Mouse (Mus musculus): ENCODE measurements around the gene Rexo1. TPM values are rescaled to one million over a fixed set of nuclear protein-coding genes. Genes with fewer than 3 reads are reported as not detected.

The Rexo1 gene
- polyA plus RNA-seq, 1 experiment from 2014 or later: 17.7 TPM

DNA sequence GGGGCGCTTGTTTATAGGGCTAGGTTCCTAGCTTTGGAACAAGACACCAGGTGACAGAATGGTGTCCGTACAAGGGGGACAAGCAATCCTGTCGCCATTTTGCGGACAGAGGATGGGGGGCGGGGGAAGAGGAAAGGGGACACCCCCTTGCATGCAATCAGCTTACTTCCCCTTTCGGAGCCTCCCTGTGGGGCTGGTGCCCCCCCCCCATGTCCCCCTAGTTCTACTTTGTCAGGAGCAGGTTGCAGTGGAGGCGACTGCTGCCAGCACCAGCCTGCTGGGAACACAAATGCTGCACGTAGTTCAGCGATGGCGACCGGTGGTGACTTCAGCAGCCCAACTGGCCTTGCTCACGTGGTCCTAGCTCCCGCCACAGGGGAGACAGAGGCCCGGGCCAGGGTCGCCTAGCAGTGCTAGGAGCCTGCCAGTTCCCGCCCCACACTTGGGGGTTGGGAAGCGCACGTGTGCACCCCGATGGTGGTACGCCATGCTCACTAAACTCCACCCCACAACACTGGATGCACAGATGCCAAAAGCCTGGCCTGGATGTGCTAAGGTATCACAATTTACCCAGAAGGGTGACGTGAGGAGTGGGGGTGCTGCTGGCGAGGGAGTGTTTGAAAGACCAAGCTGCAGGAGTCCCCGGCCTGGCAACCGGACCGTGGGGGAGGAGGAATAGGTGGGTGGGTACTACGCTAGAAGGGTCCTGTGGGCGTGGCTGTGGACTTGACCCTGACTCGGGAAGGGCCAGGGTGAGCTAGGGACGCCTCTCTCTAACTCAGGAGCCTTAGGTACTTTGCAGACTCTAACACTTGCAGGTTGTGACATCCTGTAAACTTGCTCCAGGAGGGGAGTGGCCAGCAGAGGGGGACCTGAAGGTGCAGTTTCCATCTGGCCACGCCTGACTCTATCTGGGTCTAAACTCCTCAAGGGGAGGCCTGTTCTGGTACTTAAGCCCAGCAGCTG is 9.8 kb upstream of the Rexo1 start:
- Histone ChIP-seq H3K4me3 (peak overlapping the region; percentile 36), H3K9ac (peak overlapping the region; percentile 77), H3K4me2 (peak overlapping the region; percentile 59), H3K9me3 (no peaks in the 10 kb centered on the region), H3K27ac (replicated peaks) (peak overlapping the region; percentile 58), H3K4me1 (peaks cover 77% of the 10 kb centered on the region), H3K27me3 (replicated peaks) (no peaks in the 10 kb centered on the region), H3K36me3 (peaks cover 16% of the 10 kb centered on the region)
- ATAC-seq (ENCODE audit: extremely low read depth, insufficient number of reproducible peaks, low FRiP score, low TSS enrichment): no peak
- 22% methylated on average over 30 of the region's 30 CpGs for WGBS

DNA sequence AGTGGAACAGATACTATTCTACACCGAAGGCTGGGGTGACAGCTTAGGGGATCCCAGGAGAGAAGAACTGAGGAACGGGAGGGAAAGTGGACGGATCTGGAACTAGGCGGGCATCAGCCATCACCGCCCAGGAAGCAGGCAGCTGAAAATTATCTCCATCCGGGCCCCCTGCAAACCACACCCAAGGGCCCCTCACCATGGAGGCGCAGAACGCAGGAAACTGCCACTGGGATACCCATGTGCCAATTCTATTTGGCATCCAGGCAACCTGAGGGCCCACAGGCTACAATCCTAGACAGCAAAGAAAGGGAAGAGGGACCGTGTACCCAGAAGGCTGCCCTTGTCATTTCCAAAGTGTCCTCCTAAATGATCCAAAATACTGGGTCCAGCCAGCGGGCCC is 9.1 kb upstream of the Rexo1 start:
- H3K9ac ChIP-seq: peak overlapping the region; percentile 77
- H3K36me3 ChIP-seq: peaks cover 20% of the 10 kb centered on the region
- peak overlapping the region; percentile 36 for H3K4me3 ChIP-seq
- peaks cover 71% of the 10 kb centered on the region for H3K4me1 ChIP-seq
- H3K9me3 ChIP-seq: no peaks in the 10 kb centered on the region
- H3K27me3 ChIP-seq (replicated peaks): no peaks in the 10 kb centered on the region
- WGBS: 78% methylated on average over 10 of the region's 10 CpGs
- peak overlapping the region; percentile 59 for H3K4me2 ChIP-seq
- ATAC-seq (ENCODE audit: extremely low read depth, insufficient number of reproducible peaks, low FRiP score, low TSS enrichment): no peak
- H3K27ac ChIP-seq (replicated peaks): no peak overlapping the region

DNA sequence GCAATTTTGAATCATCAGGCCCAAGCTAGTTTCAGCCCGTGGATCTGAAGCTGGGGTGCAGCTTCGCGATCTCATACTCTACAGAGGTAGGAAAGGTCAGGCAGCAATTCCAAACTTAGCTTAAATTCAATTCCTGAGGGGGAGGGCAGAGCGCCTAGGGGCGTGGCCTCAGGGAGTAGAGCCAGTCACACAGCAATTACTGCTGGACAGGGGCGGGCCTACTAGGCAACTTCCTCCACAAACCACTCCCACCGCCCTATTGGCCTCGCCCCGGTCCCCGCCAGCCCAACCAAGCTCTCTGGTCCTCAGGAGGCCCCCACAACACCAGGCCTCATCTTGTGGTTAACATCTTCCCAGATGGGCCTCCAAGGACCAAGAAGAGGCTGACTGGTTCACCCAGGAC is 8.3 kb upstream of the Rexo1 start:
- H3K4me2 ChIP-seq: peak overlapping the region; percentile 59
- peak overlapping the region; percentile 77 for H3K9ac ChIP-seq
- peaks cover 63% of the 10 kb centered on the region for H3K4me1 ChIP-seq
- H3K4me3 ChIP-seq: peak overlapping the region; percentile 36
- 30% methylated on average over 10 of the region's 10 CpGs for WGBS
- H3K27ac ChIP-seq (replicated peaks): no peak overlapping the region
- peaks cover 20% of the 10 kb centered on the region for H3K36me3 ChIP-seq
- no peaks in the 10 kb centered on the region for H3K9me3 ChIP-seq
- ATAC-seq (ENCODE audit: extremely low read depth, insufficient number of reproducible peaks, low FRiP score, low TSS enrichment): no peak; the same call in 1 of the 2 replicates
- H3K27me3 ChIP-seq (replicated peaks): no peaks in the 10 kb centered on the region

DNA sequence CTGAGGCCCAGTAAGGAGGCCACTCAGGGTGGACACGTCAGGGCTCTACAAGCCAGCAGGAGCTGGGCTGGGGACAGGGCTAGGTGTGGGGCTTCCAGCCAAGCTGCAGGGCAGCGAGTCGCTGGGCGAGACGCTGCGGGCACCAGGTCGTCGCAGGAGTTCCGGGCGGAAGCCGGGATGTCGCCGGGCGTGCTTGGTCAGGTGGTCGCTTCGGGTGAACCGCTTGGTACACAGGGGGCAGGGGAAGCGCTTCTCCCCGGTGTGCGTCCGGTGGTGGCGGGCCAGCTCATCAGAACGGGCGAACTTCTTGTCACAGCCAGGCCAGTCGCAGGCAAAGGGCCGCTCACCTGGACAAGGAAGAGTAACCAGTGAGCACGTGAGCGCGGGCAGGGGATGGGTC is 7.5 kb upstream of the Rexo1 start:
- H3K27ac ChIP-seq (replicated peaks): no peak overlapping the region
- no peaks in the 10 kb centered on the region for H3K9me3 ChIP-seq
- H3K36me3 ChIP-seq: peaks cover 20% of the 10 kb centered on the region
- no peak overlapping the region for H3K4me2 ChIP-seq
- no peak overlapping the region for H3K4me3 ChIP-seq
- H3K9ac ChIP-seq: no peak overlapping the region
- H3K4me1 ChIP-seq: peaks cover 55% of the 10 kb centered on the region
- no peak for ATAC-seq (ENCODE audit: extremely low read depth, insufficient number of reproducible peaks, low FRiP score, low TSS enrichment)
- 93% methylated on average over 29 of the region's 29 CpGs for WGBS
- no peaks in the 10 kb centered on the region for H3K27me3 ChIP-seq (replicated peaks)

DNA sequence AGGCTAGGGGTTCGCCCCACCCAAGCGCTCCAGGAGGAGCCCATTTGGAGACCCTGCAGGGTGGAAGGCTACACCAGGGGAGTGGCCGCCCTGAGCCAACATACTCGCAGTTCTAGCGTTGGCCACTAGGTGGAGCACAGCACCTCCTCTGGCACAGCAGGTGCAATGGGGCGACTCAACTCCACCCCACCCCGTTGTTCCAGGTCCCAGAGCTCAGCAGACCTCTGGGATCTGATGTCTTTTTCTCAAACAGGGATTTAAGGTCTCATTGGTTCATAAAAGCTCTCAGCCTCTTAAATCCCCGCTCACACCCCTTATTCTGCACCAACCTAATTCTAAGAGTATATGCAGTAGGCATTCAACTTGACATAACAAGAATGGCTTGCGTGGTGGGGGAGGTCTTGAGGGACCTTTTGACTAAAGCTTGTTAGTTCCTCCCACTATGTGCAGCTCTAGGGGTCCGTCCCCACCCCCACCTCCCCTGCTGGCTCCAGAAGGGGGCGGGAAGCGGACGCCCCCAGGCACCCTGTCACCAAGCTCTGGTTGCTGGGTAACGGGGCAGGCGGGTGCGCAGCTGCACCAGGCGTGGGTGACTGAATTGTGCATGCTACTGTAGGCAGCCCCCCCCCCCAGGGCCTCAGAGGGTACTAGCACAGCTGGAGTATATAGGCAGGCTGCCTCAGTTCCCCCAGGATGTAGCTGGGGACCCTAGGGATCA is 5.2 kb upstream of the Rexo1 start:
- peaks cover 20% of the 10 kb centered on the region for H3K36me3 ChIP-seq
- H3K9me3 ChIP-seq: no peaks in the 10 kb centered on the region
- H3K27me3 ChIP-seq (replicated peaks): no peaks in the 10 kb centered on the region
- H3K27ac ChIP-seq (replicated peaks): no peak overlapping the region
- H3K4me2 ChIP-seq: no peak overlapping the region
- ATAC-seq (ENCODE audit: extremely low read depth, insufficient number of reproducible peaks, low FRiP score, low TSS enrichment): no peak
- H3K4me1 ChIP-seq: peaks cover 36% of the 10 kb centered on the region
- H3K9ac ChIP-seq: peak overlapping the region; percentile 14; the same call in 1 of the 2 replicates
- 25% methylated on average over 17 of the region's 17 CpGs for WGBS
- no peak overlapping the region for H3K4me3 ChIP-seq

DNA sequence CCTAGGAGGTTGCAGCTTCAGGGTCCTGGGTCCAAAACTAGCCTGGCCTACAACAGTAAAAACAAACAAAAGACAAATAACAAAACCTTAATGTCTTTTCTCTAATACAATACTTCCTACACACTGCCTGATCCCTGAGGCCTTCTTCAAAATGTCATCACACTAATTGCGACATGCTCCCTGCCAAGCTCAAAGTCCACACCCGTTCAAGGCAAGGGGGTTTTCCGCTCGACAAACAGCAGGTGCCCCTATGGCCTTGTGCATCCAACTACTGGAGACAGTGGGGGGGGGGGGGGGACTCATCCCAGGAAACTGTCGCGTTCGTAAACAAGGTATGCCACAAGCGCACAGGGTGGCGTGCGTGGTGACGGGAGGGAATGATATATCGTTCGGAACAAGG is 739 bp downstream of the Rexo1 start:
- H3K27ac ChIP-seq (replicated peaks): 0 out of 2 replicates have a peak overlapping the region, but pooled peaks have one; percentile 91
- peaks cover 2% of the 10 kb centered on the region; the same call in 1 of the 2 replicates for H3K36me3 ChIP-seq
- H3K4me3 ChIP-seq: peak overlapping the region; percentile 100
- H3K4me2 ChIP-seq: peak overlapping the region; percentile 96
- no peaks in the 10 kb centered on the region for H3K27me3 ChIP-seq (replicated peaks)
- peaks cover 46% of the 10 kb centered on the region for H3K4me1 ChIP-seq
- no peaks in the 10 kb centered on the region for H3K9me3 ChIP-seq
- H3K9ac ChIP-seq: peak overlapping the region; percentile 91
- no peak for ATAC-seq (ENCODE audit: extremely low read depth, insufficient number of reproducible peaks, low FRiP score, low TSS enrichment)
- WGBS: 1% methylated on average over 13 of the region's 13 CpGs

DNA sequence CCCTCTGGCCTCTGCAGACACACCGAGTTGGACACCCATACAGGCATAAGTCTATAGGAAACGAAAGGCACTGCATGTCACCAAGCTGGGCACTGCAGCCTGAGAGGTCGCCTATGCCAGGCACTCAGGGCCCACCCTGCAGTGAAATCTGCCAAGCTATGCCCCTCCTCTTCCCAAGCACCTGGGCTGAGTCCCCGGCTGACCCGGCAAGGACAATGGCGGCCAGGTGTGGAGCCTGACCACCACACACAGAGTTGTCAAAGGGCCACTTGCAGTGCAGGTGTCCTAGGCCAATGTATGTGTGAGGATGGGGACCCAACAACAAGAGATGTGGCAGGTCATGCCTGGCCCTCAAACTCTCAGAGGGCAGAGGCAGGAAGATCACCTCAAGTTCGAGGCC is 1.9 kb downstream of the Rexo1 start:
- Histone ChIP-seq H3K9ac (0 out of 2 replicates have a peak overlapping the region, but pooled peaks have one; percentile 28), H3K4me2 (peak overlapping the region; percentile 96; the same call in 1 of the 2 replicates), H3K36me3 (no peaks in the 10 kb centered on the region), H3K27me3 (replicated peaks) (no peaks in the 10 kb centered on the region), H3K9me3 (no peaks in the 10 kb centered on the region), H3K4me1 (peaks cover 52% of the 10 kb centered on the region), H3K27ac (replicated peaks) (no peak overlapping the region), H3K4me3 (no peak overlapping the region)
- WGBS: 92% methylated on average over 7 of the region's 7 CpGs
- ATAC-seq (ENCODE audit: extremely low read depth, insufficient number of reproducible peaks, low FRiP score, low TSS enrichment): no peak

DNA sequence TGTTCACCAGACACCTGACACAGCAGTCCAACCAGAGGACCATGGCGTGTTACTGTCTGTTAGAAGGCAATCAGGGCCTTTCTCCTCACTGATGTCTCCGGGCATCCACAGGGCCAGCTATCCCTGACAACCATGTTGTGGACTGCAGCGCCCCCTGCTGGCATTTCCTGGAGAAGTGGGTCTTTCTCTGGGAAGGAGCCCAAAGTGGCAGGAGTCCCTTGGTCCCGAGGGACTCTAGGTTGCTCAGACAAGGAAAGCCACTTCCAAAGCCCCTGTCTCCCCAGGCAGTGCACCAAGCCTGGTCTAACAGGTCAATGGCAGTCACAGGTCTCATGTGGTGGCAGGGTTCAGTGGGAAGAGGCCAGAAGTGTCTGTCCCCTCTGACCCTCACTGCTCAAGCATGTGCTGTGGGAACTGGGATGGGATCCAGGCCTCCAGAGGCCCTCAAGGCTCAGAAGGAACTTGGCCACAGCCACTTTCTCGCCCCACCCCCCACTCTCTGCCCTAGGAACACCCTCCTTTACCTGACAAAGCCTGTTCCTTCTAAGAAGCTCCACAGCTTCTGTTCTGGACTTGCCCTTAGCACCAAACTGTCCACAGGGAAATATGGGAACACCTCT is 3.9 kb downstream of the Rexo1 start:
- H3K27me3 ChIP-seq (replicated peaks): no peaks in the 10 kb centered on the region
- no peak overlapping the region for H3K4me3 ChIP-seq
- H3K9me3 ChIP-seq: no peaks in the 10 kb centered on the region
- H3K4me2 ChIP-seq: no peak overlapping the region
- ATAC-seq (ENCODE audit: extremely low read depth, insufficient number of reproducible peaks, low FRiP score, low TSS enrichment): no peak
- peaks cover 70% of the 10 kb centered on the region for H3K4me1 ChIP-seq
- no peak overlapping the region for H3K27ac ChIP-seq (replicated peaks)
- peak overlapping the region; percentile 30; the same call in 1 of the 2 replicates for H3K9ac ChIP-seq
- WGBS: 28% methylated on average over 5 of the region's 5 CpGs
- no peaks in the 10 kb centered on the region for H3K36me3 ChIP-seq

DNA sequence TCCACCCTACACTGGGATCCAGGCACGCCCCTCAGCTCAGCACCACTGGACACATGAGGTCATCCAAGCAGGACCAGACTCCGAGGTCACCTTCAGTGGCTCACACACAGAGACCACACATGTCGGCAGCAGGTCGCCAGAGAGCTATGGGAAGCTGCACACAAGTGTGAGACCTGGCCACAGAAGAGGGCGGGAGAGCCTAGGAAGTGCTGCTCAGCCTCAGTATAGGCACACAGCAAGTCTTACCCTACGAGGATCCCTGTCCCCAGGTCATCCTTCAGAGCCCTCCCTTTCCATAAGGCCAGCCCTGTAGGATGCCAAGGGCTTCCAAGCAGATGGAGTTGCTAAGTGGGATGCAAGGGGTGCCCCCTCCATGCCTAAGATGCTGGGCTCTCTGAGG is 7.4 kb downstream of the Rexo1 start:
- Histone ChIP-seq H3K9me3 (no peaks in the 10 kb centered on the region), H3K27me3 (replicated peaks) (no peaks in the 10 kb centered on the region), H3K4me2 (peak overlapping the region; percentile 22; the same call in 1 of the 2 replicates), H3K9ac (peak overlapping the region; percentile 64), H3K4me3 (no peak overlapping the region), H3K36me3 (peaks cover 19% of the 10 kb centered on the region), H3K4me1 (peaks cover 47% of the 10 kb centered on the region), H3K27ac (replicated peaks) (peak overlapping the region; percentile 34; the same call in 1 of the 2 replicates)
- WGBS: 57% methylated on average over 6 of the region's 6 CpGs
- no peak for ATAC-seq (ENCODE audit: extremely low read depth, insufficient number of reproducible peaks, low FRiP score, low TSS enrichment)

DNA sequence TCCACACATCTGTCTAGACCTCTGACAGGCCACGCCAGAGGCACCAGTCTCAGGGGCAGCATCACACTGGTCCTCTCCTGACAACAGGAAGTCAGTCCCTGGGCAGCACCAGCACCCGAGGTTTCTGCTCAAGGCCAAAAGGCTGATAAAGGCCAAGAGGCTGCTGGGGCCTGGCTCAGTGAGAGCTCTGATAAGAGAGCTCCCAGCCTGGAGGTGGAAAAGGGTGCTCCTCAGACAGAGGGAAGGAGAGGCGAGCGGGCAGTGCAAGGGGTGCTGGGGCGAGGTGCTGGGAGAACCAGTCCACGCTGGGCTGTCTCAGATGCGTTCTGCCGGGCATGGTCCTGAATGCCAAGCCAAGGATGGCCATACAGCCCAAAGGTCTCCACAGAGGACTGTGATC is 7.8 kb downstream of the Rexo1 start:
- peaks cover 47% of the 10 kb centered on the region for H3K4me1 ChIP-seq
- ATAC-seq (ENCODE audit: extremely low read depth, insufficient number of reproducible peaks, low FRiP score, low TSS enrichment): no peak

DNA sequence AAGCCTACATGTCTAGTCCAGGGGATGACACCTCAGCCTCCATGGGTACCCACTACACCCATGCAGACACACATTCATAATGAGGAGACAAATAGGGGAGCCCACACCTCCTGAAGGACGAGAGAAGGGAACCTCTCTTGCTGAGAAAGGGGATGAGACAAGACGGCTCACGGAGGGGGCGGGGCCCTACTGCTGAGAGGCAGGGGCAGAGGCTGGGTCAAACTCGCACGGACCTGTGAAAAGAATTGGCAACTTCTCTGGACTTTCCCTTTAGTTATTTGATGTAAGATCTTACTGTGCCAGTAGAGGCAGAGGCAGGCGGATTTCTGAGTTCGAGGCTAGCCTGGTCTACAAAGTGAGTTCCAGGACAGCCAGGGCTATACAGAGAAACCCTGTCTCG is 9.0 kb downstream of the Rexo1 start:
- H3K9me3 ChIP-seq: no peaks in the 10 kb centered on the region
- 66% methylated on average over 9 of the region's 9 CpGs for WGBS

More for the DNA sequence above, 7.8 kb downstream of the Rexo1 start:
- Histone ChIP-seq H3K9me3 (no peaks in the 10 kb centered on the region), H3K27me3 (replicated peaks) (no peaks in the 10 kb centered on the region), H3K4me3 (no peak overlapping the region), H3K27ac (replicated peaks) (peak overlapping the region; percentile 34; the same call in 1 of the 2 replicates), H3K9ac (peak overlapping the region; percentile 64), H3K36me3 (peaks cover 24% of the 10 kb centered on the region), H3K4me2 (peak overlapping the region; percentile 22; the same call in 1 of the 2 replicates)
- WGBS: 49% methylated on average over 8 of the region's 8 CpGs

More for the DNA sequence above, 9.0 kb downstream of the Rexo1 start:
- H3K36me3 ChIP-seq: peaks cover 36% of the 10 kb centered on the region
- H3K9ac ChIP-seq: no peak overlapping the region
- ATAC-seq (ENCODE audit: extremely low read depth, insufficient number of reproducible peaks, low FRiP score, low TSS enrichment): no peak
- no peak overlapping the region for H3K4me2 ChIP-seq
- peaks cover 38% of the 10 kb centered on the region for H3K4me1 ChIP-seq
- no peaks in the 10 kb centered on the region for H3K27me3 ChIP-seq (replicated peaks)
- H3K27ac ChIP-seq (replicated peaks): no peak overlapping the region
- no peak overlapping the region for H3K4me3 ChIP-seq
